Mouse (Mus musculus) naive thymus-derived CD4-positive, alpha-beta T cell, adult 2 months (primary cell): Measurements from ENCODE around the gene Gm17720.
"Not testable (repeated sequence)": the region's sequence is repeated elsewhere in the genome, so short reads cannot be mapped to it uniquely, and the experiment has no call there.

ENCODE experiments used
- DNase-seq: peaks from one replicate; pipeline ENCODE4 v3.0.0-alpha.2; 2011; ENCODE audit warnings: low read depth

Gene Gm17720

DNA sequence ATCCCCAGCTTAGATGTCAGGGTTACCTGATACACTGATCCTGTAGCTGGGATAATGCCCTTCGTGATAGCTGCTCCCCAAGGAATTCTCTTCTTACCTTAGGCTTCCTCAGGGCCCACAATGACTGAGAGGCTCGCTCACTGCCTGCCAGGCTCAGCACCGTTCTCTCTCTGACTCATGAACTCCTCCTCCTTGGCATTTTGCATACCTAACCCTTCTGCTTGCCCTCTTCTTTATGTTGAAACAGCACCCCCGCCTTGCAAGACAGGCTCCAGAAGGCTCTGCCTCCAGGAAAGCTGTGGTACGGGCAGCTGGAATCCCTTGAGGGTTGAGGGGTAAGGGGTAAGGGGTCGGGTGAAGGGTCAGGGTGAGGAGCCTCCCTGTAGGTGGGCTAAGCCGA lies 63.3 kb downstream of the Gm17720 start:
- no peak for DNase-seq

DNA sequence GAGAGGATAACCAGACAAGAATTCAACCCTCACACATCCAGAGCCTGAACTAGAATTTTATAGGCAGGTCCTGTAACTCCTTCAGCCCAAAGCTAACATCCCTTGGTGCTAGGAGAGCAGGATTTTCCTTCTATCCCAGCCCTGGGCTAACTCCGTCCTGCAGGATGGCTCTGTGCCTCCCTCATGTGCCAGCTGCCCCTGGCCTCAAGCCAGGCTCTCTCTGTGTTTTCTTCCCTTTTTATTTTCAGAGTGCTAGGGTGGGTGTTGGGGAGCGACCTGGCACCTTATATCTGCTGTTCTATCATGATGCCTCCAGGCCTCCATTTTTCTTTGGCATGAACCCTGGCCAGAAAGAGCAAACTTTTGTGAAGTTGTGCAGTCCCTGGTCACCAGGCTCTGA lies 66.4 kb downstream of the Gm17720 start:
- no peak for DNase-seq

DNA sequence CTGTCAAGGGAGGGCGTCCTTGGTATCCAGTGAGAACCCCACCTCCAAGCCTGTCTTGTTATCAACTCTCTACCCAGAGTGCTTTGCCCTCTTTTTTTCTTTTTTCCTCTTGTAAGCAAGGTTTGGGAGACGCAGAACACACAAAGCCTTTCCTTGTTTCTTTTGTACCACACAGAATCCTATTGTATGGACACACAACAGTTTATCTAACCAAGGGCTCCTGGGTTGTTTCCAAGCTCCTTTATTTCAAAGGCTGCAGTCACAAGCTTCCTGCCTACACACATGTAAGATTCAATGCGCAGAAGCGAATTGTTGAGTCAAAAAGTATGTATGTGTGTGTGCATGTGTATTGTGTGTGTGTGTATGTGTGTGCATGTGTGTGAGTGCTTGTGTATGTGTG lies 68.2 kb downstream of the Gm17720 start:
- no peak for DNase-seq

DNA sequence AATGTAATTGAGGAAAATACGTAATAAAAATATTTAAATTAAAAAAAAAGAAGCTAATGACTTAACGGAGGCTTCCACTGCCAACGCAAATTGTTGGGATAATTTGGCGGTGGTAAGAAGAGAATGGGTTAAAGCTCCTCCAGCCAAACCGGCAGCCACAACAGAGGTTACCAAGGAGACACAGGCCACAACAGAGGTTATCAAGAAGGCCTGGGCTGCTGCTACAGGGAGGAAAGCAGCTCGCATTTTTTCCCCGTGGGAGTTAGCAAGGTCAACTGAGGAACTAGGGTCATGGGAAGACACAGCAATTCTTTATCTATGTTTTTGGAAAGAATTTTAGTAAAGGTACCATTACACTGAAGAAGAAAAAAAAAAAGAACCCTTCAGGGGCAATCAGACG lies 68.8 kb downstream of the Gm17720 start:
- not testable (repeated sequence) for DNase-seq
